Mouse (Mus musculus) inflammation-experienced regulatory T-cells, adult 6 months (primary cell): ENCODE data around the gene Bcar3. TPM values are rescaled to one million over a fixed set of nuclear protein-coding genes. Genes with fewer than 3 reads are reported as not detected.

Experiments
- ATAC-seq: one replicate; pipeline ENCODE4 v1.8.0; 2017
- polyA plus RNA-seq, 3 experiments: library from polyadenylated mRNA; unstranded; fragments of 100-300 nt; shearing (Covaris generic); gene quantifications; one replicate each; pipeline ENCODE4 v1.2.1; 2017

Bcar3 gene
- polyA plus RNA-seq, 3 experiments from 2014 or later, result 0.58 TPM; not detected in 2

DNA sequence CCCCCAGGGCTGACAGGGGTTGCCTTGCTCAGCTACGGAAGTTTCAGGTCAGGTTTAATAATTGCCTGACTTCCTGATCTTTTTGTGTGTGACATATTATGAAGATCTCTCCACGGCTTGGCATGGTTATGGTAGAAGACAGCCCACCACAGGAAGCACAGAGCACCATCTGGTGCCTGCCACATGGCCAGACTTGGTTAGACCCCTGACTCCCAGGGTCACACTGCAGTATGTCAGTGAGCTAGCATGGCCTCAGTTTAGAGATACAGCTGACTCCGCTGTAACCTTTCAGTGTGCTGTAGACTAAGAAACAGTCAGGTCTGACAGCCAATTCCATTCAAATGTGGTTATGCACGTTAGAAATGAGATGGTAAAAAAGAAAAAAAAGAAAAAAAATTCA is 223.8 kb downstream of the Bcar3 start:
- no peak for ATAC-seq

DNA sequence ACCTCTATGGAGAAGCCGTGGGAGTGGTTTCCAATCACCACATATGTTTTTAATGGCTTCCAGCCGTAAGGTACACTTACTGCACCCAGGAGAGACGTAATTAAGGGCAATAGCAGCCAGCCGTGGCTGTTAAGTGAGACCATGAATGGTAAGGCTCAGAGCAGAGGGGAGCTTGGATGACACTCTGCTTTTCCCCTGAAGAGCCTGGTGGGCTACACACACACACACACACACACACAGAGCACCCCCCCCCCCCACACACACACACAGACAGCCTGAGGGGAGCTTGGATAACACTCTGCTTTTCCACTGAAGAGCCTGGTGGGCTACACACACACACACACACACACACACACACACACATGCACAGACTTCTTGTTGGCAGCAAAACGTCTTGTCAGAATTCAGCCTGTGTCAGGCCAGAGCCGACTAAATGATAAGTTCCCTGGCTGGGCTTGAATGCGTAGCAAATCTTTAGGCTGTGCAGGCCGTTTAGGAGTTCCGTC is 224.3 kb downstream of the Bcar3 start:
- ATAC-seq, result no peak

DNA sequence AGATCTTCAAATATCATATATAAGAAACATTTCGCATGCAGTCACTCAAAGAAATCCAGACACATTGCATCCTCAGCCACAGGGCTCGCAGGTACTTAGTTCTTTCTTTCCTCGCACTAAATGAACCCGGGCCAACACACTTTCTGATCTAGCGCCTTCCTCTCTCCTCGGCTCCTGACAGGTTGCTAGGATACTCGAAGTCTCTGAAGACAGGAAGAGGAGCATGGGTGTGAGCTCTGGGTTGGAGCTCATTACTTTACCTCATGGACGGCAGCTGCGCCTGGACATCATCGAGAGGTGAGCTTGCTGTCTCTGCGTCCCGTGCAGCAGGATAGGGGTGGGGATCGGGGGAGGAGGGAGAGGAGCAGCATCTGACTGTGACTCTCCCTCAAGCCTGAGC is 225.1 kb downstream of the Bcar3 start:
- ATAC-seq, result no peak

DNA sequence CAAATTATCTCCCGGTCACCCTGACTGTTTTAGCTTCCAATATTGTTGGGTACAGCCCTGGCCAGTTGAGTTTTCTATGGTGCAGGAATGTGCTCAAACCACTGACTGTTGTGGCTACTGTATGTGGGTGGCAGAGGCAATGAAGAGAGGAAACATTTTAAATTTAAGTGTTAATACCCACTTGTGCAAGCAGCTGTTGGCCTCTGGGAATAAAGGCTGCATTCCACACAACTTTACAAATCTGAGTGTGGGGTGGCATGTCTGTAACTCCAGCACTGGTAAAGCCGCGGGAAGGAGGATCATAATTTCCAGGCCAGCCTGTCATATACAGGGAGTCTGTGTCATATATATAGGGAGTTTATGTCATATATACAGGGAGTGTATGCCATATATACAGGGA is 226.4 kb downstream of the Bcar3 start:
- no peak for ATAC-seq

DNA sequence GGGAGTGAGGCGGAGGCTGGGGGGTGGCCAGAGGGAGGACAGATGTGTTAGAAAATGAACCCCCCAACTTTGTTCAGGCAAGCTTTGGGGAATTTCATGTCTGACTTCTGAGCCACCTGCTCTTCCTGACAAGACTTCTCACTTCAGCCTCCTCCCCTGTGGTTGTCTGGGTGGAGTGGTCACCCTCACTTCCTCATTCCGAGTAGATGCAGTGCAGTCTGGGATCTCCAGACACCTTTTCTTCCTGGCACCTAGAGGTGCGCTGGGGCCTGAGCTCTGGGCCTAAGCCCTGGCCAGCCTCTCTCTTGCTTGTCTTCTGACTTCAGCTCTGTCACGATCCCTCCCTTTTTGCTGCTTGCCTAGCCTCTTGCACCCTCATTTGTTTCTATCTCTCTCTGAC is 226.9 kb downstream of the Bcar3 start:
- no peak for ATAC-seq

DNA sequence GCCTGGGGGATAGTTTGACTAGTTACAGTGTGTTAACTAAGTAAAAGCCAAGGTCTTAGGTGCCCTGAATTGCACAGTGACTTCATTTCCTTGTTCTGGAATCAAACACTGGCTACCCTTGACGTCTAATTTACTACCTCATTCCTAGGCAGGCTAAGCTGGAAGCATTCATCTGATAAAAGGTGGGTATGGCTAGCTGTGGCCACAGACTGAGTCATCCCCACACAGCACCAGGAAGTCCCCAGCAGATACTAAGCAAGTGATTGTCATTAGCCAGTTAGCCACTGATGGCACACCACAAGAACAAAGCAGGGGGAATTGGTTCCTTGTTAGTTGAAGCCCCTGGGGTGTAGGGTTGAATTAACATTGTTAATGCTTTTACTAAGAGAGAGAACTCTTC is 227.4 kb downstream of the Bcar3 start:
- no peak for ATAC-seq

DNA sequence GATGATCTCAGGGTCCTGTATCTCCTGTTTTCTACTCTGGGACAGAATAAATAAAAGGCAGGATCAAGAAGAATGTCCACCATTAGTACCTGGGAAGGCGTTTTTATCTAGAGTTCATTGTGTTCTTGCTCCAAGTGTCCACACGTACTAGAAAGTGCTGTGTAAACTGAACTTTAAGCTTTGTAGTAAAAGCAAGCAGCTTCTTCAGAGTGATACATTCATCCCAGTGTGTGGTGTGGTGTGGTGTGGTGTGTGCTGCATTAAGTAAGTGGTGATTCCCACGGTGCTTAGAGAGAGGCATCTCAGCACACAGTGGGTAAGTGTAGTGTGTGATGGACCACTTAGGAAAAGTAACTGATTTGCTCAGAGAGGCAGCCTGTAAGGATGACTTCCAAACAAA is 234.5 kb downstream of the Bcar3 start:
- no peak for ATAC-seq

DNA sequence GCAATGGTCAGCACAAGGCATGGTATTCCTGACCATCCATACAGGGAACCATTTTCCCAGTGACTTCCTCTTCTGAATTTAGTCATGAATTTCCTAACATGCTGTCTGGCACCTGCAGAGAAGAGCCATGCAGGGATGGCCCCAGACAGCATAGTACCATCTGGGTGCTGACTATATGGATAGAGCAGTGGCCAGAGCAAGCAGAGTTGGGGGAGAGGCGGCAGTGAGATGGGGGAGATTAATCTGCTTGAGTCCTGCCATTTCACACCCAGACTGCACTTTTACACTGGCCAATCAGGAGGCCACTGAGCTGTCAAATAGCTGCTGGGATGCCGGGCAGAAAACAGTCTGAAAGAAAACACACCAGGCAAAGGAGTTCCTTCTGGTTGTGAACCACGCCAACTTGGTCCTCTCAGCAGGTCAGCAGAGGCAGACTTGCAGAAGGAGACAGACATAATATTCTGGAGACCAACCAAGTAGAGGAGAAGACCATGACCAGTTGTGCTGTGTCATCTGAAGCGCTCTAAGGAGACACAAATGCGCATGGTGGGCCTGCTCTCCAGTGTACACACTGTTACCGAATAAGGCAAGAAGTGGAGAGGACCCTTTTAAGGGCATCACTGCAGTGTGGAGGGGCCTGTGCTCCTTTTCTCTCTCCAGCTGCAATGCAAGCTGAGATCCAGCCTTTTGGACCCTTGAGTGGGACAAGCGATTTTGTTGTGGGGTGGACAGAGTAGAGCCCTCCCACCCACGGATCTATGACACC is 242.2 kb downstream of the Bcar3 start:
- ATAC-seq, result no peak

DNA sequence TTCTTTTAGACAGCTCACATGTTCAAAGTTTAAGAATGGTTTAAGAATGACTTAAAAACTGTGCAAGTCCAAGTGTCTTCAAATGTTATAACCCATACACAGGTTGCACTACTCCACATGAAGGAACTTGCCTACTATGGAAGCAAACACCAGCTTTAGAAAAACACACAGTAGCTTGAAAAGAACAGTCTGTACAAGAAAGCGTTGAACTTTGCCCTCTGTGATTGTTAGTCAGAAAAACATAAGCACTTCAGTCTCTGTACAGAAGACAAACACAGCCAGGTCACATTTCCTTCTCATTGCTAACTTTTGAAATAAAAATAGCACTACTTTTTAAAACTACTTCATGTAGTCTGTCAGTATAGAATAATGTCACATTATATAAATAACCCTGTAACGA is 244.9 kb downstream of the Bcar3 start:
- ATAC-seq, result no peak

DNA sequence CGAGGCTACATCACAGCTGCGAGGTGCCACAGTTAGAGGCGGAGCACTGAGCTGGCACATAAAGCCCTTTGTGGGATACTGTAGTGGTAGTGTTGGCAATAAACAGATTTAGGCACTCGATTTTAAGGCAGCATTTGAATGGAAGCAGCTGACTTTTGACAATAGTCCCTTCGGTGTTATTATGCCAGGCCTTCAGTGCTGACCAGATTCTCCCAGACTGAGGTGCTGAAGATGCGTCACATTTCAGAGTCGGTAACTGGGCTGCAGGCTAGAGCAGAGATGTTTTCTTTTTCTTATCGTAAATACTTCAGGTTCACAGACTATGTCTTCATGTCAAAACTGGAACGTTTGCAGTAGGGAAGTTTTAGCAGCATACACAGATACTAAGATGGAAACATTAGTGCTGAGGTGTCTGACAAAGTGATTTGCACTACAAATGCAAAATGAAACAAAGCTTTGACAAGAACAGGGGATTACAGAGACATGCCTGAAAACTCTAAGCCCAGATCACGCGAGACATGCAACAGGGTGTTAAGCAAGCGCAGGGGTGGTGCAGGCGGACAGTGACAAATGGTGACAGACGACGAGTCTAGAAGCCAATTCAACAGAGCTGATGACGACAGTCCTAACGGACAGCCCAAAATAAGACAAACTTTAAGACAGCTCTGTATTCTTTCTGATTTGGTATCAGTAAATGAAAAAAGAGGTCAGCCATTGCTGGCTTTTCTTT is 246.2 kb downstream of the Bcar3 start:
- ATAC-seq, result no peak

DNA sequence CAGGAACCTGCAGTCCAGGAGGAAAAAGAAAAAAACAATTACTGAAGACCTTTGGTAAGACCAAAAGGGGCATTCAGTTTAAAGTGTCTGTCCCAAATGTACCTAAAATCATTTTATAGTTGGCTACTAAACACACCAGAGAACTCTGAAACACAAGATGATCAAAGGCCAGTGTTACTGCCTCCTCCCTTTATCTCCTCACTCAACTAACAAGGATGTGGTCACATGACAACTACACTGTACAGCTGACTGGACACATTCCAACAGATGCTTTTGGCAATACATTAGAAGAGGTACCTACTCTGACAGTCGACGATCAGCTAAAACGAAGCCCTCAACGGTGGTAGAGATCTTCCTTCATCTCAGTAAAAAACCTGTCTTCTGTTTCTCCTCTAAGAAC is 247.0 kb downstream of the Bcar3 start:
- no peak for ATAC-seq

DNA sequence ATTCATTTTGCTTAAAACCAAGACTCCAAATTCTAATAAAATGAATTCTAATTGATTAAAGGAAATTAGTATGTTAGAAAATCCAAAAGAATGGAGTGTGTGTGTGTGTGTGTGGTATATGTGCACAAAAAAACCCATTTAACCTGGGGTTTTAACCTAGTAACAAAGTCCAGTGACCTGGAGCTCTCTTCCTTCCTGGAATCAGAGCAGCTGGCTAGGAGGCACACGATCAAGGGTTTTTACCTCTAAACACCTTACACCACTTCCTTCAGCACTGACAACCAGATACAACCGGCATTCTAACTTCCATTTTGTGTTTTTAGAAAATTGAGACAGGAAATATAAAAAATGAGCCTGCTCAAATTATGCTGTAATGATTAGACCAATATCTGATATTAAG is 251.4 kb downstream of the Bcar3 start:
- ATAC-seq, result no peak

DNA sequence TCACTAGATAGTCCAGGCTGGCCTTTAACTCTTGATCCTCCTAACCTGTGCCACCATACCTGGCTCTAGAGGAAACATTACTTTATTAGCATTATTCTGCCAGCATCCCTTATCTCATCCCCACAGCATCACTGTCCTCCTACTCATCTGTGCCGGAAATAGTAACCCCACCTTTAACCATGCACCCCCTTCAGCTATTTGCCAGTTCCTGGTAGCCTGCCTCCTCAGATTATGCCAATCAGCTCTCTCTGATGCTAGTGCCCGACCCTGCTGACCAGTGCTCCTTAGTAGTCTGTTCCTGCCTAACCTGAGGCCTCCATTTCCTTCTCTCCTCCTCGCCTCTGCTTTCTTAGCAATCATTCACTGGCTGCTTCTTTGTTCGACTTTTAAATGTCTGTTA is 253.5 kb downstream of the Bcar3 start:
- ATAC-seq, result no peak

DNA sequence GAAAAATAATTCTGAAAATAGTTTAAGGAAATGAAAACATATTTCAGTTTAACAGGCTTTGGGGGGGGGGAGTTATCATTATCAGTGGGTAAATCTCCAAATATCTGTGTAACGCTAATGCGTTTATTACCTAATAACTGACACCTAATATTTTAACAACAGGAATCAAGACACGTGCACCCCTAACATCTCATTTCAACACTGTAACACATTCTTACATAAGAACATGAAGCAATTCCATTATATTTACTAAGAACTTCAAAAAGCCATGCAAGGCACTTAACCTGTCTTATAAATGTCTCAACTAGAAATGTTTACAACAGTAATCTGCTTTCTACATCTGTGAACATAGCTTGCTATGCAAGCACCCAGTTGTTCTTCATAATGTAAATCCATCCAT is 257.2 kb downstream of the Bcar3 start:
- no peak for ATAC-seq

DNA sequence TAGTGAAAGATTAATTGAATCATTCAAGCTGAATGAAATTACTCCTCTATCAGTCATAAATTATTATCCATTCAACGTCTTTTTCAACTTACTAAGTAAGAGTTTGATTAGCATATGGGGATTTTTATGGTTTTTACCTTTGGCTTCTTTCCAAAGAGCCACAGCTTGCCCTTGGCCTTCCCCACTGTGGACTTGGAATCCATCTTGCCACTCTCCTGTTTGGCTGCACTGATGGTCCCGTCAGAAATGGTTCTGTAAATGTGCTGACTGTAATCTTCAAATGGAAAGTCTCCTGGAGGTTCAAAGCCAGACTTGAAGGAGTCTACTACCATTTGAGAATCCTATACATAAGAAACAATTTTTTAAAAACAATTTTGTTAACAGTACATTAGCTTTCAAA is 263.8 kb downstream of the Bcar3 start:
- ATAC-seq, result no peak

DNA sequence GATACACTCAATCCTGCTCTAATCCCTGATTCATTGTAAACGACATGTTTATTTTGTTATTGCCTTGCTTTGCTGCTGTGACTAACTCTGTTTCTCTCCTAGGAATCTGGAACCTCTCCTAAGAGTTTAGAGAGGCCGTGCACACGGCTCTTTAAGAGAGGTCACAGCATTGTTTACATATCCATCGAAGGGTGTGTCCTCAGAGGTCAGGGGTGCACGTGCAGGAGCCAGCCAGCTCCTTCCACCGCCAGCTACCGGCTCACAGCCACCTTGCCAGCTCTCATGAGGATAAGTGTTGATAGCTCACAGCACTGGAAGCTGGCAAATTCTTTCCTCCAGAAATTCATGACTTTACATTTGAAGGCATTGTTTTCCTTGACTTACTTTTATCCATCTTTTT is 271.3 kb downstream of the Bcar3 start:
- ATAC-seq, result no peak

DNA sequence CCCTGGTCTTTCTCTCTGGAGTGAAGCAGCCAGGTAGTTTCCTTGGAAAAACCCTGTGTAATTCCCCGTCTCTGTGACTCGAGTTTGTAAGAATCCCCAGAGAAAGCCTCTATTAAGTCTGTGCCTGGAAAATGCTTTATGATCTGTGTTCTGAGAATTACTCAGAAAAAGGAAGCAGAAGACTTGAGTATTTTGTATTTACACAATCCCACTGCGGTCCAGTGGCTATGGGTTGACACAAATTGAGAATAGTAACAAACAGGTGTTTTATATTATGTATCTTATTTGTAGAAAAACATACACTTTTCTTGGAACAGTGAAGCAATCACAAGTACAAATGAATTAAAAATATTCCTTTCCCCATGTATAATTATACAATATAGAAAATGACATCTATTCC is 272.2 kb downstream of the Bcar3 start:
- ATAC-seq, result no peak

DNA sequence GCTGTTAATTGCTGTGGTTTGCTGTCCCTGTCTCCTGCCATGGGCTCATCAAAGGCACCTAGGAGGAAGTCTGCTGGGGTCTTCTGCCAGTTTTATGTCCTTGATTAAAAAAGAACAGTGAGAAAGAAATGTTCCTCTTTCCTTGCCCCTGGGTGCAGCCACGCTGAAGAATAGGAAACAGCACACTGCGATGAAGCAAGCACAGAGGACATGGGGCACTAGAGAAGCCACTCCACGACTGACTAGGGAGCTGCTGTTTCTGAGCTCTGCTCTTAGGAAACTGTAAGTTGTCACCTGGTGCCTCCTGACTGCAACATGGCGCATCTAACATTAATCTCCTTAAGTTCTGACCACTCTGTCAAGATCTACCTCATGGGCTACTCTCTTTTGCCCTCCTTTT is 272.6 kb downstream of the Bcar3 start:
- no peak for ATAC-seq

DNA sequence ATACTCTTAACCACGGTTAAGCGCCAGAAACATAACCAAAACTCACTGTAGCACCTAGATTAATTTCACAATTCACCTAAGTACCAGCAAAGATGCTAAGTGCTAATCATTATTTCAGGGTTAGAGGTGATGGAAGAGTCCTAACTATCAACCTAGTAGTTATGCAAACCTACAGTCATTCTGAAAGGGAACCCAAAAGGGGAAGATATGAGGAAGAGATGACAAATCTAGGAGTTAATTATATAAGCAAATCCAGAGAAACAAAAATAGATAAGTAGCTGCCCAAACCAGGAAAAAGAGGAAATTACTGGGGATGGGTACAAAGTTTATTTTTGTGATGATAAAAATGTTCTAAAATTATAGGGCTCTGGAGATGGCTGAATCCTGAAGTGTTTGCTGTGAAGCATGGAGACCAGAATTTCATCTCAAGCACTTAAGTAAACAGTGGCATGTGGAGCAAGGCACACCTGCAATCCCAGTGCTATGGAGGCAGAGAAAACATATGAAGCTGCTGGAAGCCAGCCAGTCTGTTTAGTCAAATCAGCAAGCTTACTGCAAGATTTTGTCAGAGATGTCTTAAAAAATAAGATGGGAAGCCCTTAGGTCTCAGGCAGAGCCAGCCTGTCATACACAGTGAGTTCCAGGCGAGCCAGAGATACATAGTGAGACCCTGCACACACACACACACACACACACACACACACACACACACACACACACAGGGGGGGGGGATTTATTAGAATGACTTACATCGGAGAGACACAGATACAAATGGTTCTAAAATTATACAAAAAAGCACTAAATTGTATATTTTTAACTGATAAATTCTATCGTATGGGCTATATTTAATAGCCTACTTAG is 279.7 kb downstream of the Bcar3 start:
- no peak for ATAC-seq

DNA sequence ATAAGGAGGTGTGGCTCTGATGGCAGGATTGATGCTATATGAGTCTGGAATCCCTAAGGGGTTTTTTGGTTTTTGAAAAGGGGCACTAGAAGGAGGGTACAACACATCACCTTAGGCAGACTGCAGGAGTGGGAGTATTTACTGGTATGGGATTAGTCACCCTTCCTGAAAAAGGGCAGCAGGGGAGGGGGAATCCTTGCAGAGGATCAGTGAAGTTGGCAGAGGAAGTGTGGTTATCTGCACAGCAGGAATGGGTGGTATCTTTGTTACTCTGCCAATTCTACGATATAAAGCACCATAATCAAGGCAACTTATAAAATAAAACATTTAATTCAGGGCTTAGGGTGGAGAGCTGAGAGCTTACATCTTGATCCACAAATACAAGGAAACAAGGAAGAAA is 281.0 kb downstream of the Bcar3 start:
- ATAC-seq, result no peak

DNA sequence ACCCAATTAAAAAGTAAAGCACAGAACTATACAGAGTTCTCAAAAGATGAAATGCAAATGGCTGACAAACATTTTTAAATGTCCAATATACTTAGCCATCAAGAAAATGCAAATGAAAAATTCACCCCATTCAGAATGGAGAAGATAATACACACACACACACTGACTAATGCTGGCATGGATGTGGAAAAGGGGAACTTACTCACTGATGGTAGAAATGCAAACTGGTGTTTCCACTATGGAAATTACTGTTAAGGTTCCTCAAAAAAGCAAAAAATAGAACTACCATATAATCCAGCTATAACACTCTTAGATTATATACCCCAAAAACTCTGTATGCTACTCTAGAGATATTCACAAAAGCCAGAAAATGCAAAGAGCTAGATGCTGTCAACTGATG is 283.4 kb downstream of the Bcar3 start:
- ATAC-seq, result no peak
